Mouse (Mus musculus): ENCODE results near the gene Pm20d2.
A peak's percentile ranks its signal among the peaks of the same experiment; 100 is the strongest.

The Pm20d2 gene

GRCm38 (mm10) chr4:33189735-33190036, at the start of gene Pm20d2:
Gene Pm20d2 (minus strand): TSS chr4:33189737.
- no peak for DNase-seq

- DNase-seq = no peak
Observed at GRCm38 (mm10) chr4:33230881-33231280, 41.3 kb upstream of the Pm20d2 start.

- DNase-seq = no peak
Observed at GRCm38 (mm10) chr4:33229639-33230038, 40.1 kb upstream of the Pm20d2 start.

DNA sequence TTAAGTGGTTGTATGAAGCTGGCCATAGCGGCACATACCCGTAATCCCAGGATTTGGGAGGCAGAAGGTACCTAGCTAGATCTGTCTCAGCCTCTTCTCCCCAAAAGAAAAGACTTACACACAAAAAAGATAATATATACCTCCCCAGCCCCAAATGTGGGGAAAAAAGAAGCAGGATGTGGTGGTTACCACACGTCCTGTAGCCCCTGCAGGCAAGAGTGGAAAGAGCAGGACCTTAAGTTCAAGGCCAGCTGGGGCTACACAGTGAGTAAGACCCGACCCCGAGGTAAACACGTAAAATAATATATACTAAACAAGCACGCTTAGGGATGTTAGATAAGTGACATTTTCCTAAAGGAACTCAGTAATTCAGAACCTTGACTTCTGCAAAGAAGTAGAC, 37.6 kb upstream of the Pm20d2 start:
- DNase-seq = no peak

DNA sequence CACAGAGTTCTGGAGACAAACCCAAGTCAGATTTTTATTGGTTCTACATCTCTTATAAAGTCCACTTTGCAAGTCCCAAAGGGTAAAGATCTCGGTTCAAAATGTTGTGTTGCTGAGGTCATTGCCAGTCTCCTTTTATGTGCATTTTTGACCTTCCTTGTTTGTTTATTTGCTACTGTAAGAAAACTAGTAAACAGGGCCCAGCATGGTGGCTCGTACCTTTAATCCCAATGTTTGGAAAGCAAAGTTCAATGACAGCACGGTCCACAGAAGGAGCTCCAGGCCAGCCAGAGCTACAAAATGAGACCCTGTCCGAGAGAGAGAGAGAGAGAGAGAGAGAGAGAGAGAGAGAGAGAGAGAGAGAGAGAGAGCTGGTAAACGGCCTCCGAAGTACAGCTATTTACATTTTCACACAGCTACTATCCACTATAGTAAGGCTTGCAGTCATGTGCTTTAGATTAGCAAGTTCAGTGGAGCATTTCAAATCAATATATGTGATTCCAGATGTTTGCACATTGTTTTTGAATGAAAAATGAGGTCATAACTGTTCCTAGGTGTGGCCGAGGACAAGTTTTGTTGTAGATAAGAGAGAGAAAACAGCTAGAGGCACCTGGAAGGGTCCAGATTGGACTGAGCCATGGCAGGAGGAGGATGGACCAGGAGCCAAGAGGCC, 34.6 kb upstream of the Pm20d2 start:
- no peak for DNase-seq

DNA sequence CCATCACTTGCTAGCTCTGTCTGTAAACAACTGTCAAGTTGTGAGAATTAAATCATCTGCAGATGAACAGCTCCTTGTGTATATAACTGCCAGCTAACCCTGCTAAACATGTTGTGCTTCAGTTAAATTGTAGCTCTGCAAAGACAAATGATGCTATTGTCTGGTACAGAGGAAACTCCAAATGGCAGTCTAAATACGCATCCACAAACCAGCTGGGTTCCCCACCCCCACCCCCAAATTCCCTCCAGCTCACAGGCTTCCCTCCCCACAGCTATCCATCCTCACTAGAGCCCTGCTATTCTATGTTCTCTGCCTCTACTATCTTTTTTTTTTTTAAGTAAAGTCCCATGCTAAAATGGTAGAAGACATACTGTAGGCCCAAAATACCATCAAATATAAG, 32.3 kb upstream of the Pm20d2 start:
- no peak for DNase-seq

DNA sequence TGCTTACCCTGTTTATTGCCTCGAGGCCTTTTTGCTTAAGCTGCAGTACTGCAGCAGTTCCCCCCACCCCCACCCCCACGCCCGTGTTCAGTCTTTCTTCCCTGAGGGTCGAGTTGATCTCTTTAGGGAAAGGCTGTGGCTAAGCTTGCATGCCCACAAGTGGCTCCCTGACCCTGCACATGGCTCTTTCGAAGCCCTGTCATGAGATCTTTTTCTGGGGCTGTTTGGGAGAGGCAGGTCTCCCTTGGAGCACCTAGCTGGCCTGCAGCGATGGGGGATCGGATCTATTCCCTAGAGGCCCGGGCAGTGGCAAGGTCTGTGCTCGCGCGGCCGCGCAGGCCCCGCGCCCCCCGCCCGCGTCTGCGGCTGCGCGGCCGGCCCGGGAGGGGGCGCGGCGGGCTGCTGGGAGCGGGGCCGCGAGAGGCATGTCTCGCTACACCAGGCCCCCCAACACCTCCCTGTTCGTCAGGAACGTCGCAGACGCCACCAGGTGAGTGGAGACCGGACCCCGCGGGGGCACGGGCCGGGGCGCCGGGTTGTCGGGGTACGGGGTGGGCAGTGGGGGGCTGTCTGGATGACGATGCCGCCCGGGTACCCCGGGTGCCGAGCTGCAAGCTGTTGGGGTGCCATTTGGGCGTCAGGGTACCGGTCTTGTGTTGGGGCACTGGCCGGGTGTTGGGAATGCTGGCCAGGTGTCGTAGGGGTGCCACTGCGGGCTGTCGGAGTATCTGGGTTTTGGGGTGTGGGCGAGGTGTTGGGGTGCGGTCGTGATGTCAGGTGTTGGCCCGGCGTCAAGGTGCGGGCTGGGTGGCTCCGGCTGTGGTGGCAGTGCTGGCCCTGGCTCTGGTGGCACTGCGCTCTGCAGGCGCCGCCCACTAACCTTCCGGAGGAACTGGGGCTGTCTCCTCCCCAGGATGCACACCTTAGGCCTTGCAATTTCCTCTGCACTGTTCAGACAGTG, 19.6 kb upstream of the Pm20d2 start, which contains the start of gene Srsf12:
TSS of gene Srsf12 (plus strand) at position 111 of the 961 bp plus-strand sequence.
- DNase-seq = peak; percentile 8 to 44

GRCm38 (mm10) chr4:33207551-33207950, 18.0 kb upstream of the Pm20d2 start:
- DNase-seq = no peak

DNA sequence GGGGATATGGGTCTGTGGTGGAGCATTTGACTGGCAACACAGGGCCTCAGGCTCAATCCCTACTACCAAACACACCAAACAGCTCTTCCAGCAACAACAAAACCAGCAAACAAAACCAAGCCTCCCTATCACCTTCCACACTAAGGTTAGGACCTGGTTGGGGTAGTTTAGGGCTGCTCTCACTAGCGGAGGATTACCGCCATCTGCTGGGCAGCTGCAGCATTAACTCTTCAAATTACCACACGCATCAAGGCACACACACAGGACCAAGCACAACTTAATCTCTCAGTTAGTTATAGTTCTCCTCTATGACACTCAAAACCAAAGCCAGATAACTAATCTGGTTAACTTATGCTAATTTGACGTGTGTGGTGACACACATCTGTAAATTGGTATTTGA, 15.1 kb upstream of the Pm20d2 start:
- DNase-seq = peak; percentile 68 to 72

DNA sequence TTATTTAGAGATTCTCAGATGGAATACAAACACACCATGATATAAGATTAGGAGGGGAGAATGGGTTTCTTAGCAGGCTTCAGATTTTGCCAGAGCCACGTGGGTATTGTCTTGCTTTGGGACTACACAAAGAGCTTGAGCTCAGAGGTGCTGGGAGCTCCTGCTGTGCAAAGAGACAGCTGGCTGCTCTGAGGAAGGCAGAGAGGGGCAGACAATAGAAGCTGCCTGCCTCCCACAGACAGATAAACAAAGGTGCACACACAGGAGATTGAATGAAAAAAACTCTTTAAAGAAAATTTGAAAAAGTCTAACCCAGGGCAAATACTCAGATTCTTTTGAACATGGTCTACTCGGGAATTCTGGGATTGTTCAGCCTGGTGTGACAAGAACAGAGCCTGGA, 8.6 kb upstream of the Pm20d2 start:
- DNase-seq = no peak

DNA sequence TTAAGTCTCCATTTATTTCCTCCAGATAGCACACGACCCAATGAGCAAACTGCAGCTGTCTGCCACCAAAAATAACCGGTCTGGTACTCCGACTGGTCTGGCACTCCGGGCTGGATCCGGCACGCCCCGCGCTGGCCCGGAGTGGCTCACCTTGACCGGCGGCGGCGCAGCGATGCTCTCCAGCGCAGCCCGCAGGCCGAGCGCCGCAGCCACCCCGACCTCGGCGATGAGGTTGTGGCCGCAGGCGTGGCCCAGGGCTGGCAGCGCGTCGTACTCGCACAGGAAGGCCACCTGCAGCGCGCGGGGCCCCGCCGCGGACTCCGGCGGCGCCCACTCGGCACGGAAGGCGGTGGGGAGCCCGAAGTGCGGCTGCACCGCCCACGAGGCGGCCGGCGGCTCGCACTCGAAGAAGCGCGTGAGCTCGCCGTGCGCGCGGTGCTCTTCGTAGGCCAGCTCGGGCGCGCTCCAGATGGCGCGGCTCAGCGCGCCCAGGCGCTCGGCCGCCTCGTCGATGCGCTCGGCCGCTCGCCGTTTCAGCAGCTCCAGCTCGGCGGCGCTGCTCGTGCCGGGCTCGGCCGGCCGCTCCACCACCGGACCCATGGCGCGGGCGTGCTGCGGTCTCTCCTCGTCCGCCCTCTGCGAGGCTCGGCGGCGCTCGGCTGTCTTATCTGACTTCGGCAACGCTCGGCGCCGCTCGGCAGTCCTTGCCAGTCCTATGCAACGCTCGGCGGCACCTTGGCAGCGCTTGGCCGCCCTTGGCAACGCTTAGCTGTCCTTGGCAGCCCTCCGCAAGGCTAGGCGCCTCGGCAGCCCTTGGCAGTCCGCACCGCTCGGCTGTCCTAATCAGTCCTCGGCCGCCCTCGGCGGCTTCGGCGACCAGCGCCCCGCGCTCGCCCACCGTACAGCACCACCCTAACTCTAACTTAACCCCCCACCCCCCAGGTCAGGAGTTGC, 479 bp downstream of the Pm20d2 start:
- peak; percentile 92 to 96 for DNase-seq

DNA sequence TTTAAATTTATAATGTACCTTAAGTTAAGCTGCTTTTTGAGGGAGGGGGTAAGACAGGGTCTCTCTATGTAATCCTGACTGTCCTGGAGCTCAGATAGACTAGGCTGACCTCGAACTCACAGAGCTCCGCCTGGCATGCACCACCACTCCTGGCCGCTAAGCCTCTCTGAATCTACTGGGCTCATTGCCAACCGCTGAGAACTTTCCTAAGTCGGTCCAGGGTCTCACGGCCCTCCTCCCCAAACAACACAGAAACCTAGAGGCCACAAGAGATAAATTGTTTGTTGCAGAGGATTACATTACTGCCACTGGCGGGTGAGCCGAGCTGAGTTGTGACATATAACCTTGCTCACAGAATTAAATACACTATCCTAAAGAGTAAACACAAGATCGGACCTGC, 1.4 kb downstream of the Pm20d2 start:
- peak; percentile 69 to 71 for DNase-seq

DNA sequence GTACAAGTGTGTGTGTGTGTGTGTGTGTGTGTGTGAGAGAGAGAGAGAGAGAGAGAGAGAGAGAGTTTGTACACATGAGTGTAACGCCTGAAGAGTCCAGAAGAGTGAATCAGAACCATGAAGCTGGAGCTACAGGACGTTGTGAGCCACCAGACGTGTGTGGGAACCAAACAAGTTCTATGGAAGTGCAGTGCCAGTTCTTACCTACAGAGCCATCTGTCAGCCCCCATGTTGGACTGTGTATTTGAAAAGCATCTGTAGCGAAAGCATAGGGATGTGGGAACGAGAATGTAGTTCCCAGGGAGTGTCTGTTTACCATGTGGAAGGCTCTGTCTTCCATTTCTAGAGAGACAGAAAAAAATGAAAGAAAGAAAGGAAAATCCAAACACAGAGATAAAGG, 6.1 kb downstream of the Pm20d2 start:
- DNase-seq = no peak

GRCm38 (mm10) chr4:33152087-33153038, 37.2 kb downstream of the Pm20d2 start:
- no peak for DNase-seq

- DNase-seq = no peak
Observed at GRCm38 (mm10) chr4:33149150-33149549, 40.4 kb downstream of the Pm20d2 start.

DNA sequence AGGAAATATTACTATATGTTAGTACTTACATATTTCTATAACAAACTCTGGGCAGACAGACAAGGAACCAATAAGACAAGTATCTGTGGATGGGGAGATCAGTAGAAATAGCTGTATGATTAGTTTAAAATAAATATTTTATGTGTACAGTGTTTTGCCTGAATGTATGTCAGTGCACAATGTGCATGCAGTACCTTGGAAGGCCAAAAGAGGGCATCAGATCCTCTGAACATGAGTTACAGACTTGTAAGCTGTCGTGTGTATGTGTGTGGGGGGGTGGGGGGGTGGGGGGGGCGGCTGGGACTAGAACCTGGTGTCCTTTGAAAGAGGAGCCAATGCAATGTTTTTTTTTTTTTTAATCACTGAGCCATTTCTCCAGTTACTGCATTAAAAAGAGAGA, 41.7 kb downstream of the Pm20d2 start:
- DNase-seq = peak in 1 of 2 experiments; percentile 82

- DNase-seq = no peak
Observed at GRCm38 (mm10) chr4:33146679-33147291, 42.8 kb downstream of the Pm20d2 start.

DNA sequence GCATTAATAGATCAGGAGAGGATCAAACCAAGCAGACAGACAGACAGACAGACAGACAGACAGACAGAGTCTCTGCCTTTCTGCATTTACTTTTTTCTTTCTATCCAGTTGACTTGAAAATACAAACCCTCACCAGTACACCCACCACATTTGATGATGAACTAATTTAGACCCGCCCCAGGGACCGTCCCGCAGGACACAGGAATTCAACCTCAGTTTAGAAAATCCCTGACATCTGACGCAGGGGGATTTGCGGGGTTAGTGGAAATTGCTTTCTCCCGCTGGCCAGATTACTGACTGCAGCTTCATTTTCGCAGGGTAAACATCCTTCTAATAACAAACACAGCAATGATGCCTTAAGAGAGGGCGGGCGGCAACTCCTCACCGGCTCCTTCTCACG, 57.3 kb downstream of the Pm20d2 start, which contains the start of gene Gabrr1:
TSS of gene Gabrr1 (plus strand) at position 301 of the 400 bp plus-strand sequence.
- DNase-seq = no peak

GRCm38 (mm10) chr4:33125409-33126084, 64.0 kb downstream of the Pm20d2 start:
- DNase-seq = peak in 1 of 2 experiments; percentile 4

DNA sequence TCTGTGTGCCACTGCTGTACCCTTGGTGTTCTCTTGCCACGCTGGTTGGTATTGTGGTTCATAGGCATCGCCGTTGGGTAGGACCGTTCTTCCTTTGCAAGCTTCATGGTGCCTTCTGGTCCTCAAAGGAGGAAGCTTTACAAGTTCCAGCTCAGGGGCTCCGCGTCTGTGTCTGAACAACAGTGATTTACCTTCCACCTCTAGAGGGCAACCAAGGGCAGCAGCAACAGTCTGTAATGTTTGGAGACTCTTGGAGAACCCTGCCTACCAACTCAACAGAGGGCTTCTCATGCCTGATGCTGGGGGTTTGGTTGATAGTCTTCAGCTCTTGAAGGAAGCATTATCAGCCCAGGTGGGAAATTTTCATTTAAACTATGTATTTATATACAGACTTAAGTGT, 65.0 kb downstream of the Pm20d2 start:
- DNase-seq = peak; percentile 53 to 62

Data from kidney, postnatal 25 days (tissue).